Mouse (Mus musculus) thymus, postnatal 36 days (tissue): ENCODE data around the gene Id3.
A peak's percentile ranks its signal among the peaks of the same experiment; 100 is the strongest.

Experiments
- DNase-seq, 2 experiments: peaks; one replicate each; pipeline ENCODE4 v3.0.0; 2022; ENCODE audit warnings: mixed read lengths in 2 of 2

Gene Id3

DNA sequence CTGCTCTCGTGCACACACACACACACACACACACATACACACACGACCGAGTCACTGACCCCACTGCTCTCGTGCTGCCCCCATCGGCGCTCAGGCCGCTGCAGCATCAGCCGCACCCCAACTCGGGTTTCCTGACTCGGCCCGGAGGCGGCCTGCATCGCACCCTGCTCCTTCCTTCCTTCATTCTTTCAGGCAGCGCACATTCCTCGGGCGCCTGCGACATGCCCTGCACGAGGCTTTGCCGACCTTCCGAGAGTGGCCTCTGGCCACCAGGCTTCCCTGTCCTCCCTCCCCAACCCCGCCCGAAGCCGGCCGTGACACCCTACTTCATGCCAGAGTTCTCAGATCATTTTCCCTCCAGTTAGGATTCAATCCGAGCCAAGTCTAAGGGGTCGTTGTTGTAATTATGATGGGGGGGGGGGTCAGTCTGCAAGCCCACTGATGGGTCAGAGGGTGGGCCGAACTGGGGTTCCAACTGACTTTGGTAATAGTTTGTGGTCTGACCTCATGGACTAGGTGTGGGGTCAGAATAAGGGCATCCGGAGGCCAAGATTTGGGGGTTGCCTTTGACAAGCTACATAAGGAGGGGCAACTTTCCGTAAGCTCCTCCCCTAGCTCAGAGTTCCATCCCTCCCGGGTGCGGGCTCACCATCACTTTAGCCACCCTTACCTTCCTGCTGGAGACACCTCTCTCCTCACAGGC, 5.2 kb downstream of the Id3 start:
- peak; percentile 74 to 82 for DNase-seq

DNA sequence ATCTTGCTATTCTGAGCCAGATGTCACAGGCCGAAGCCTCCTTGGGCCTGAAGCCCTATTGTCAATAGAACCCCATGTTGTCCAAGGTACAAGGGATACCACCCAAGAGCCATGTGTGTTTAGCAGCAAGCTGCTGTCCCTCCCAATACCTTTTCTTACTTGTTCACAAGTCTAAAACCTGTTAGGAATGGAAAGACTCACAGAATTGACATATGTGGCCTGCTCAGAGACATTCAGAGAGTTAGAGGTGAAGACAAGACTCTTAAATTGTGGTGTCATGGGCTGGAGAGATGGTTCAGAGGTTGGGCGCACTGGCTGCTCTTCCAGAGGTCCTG, 5.7 kb downstream of the Id3 start:
- no peak for DNase-seq

DNA sequence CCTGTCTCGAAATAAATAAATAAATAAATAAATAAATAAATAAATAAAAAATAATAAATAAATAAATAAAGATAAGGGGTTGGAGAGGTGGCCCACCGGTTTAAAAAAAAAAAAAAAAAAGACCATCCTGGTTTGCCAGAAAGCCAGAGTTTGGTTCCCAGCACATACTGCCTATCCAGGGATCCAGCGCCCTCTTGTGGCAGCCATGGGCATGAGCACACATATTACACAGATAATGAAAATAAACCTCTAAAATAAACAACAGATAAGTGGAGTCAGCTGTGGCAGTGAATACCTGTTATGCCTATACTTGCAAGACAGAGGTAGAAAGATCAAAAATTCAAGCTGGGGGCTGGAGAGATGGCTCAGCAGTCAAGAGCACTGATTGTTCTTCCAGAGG, 6.4 kb downstream of the Id3 start:
- DNase-seq, result peak; percentile 63 to 69

DNA sequence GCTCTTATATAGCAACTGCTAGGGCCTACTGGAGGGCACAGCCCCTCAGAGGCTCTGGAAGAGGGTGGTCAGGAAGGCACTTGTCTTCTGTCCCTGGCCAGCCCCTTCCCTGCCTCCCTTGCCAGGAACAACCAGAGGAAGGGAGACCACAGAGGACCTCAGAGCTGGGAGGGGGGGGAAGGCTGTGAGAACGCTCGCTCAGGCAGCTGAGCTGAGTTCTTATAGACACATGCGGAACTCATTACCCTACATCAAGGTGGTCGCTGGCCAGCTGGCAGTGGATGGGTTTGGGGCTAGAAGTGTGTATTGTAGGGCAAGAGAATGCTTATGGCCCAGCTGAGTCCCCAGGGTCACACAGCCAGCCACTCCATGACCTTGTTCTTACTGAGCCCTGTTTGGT, 7.3 kb downstream of the Id3 start:
- DNase-seq, result peak in 1 of 2 experiments; percentile 36

DNA sequence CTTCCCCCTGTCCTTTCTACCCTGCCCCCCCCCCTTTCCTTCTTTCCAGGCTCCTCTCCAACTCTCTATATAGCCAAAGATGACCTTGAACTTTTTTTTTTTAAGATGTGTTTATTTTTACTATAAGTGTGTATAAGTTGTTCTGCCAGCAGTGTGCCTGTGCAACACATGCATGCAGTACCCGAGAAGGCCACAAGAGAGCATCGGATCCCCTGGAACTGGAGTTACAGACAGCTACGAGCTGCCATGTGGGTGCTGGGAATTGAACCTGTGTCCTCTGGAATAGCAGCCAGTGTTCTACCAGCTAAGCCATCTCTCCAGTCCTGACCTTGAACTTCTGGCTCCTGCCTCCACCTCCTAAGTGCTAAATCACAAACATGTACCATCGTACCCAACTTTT, 9.5 kb downstream of the Id3 start:
- no peak for DNase-seq

DNA sequence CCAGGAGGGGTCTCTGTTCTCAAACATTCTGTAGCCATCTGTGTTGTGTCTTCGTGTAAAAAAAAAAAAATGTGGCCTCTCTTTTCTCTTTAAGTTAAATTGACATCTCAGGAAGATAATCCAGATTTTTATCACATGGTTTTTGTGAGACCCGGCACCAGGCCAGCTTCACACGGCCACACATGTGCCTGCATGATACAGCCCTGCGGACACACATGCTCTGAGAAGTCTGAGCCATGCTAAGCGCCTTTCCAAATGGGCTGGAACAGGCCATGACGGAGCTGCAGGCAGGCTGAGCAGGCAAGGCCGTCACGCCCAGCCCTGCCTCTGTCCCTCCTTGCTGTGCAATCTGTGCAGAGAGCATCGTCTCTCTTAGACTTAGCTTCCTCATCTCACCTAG, 11.2 kb downstream of the Id3 start:
- no peak for DNase-seq

DNA sequence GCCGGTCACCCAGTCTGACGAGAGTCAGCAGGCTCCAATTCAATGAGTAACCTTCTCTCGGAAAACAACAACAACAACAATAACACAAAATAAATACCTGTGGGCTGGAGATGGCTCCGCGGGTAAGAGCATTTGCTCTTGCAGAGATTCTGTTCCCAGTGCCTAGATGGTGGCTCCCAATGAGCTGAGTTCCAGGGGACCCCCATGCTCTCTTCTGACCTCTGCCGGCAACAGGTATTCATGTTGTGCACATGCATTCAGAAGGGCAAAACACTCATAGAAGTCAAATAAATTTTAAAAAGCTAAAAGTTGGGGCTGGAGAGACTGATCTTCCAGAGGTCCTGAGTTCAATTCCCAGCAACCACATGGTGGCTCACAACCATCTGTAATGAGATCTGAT, 15.2 kb downstream of the Id3 start:
- DNase-seq, result peak; percentile 52 to 55

DNA sequence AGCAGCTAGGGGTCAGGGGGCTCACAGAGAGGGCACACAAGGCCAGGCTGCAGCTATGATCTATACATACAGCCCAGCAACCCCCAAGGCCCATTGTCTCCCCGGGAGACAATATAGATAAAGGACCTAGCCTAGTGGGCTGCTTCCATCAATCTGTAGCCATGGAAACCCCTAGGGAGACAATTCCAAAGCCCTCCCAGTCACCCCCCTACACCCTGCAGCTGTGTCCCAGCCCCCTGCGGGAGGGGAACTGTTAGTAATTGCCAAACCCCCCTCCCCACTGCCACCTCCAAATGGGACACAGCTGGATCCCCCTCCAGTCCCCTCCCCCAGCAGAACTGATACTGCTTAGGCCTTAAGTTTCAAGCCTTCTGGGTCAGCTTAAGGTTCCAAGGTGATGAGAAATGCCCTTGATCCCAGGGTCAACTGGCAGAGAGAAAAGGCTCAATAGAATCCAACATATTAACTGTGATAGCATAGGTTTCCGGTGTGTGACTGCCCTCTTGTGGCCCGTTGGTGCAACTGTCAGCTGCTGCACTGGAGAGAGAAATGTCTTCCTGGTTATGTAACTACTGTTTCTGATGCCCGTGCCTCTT, 16.6 kb downstream of the Id3 start:
- peak; percentile 72 to 73 for DNase-seq

DNA sequence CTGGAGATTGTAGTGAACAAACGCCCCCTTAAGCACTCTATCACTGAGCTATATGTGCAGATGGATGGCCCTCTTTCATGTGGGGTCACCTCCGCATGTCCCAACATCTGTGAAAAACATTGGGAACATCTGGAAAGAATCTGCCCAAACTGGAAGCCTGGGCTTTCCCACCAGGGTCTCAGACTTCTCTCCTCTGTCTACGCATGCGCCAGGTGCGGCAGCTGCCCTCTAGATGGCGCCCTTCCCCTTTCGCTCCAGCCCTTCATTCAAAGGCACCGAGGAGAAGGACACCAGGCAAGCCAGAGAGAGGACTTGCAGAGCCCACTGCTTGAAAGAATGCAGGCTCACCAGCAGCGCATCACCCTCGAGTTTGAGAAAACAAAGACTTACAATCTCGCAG, 20.2 kb downstream of the Id3 start:
- peak; percentile 89 to 92 for DNase-seq

DNA sequence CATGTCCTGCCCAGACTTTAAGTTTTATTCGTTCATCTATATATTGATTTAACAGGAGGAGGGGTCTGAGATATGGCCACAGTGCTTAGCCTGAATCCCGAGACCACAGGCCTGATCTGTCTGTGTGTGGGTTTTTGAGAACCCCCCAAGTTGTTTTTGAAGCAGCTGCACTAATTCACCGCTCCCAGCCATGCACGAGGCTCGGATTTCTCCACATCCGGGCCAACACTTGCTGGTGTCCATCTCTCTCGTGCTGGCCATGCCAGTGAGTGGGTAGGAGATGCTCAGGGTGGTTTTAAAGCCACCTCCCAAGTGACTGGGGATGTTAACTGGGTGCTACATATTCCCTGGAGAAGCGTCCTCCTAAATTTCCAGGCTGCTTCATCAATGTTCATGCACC, 21.7 kb downstream of the Id3 start:
- DNase-seq, result no peak

DNA sequence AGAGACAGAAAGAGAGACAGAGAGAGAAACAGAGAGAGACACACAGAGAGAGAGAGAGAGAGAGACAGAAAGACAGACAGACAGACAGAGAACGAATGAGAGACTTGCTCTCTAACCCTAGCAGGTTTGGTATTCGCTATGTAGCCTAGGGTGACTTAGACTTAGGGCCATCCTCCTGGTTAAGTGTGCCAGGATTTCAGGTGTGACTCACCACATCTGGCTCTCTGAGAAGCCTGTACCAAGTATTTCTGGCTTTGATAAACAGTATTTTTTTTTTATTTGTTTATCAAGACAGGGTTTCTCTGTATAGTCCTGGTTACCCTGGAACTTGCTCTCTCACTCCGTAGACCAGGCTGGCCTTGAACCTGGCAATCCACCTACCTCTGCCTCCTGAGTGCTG, 24.4 kb downstream of the Id3 start:
- DNase-seq, result no peak

DNA sequence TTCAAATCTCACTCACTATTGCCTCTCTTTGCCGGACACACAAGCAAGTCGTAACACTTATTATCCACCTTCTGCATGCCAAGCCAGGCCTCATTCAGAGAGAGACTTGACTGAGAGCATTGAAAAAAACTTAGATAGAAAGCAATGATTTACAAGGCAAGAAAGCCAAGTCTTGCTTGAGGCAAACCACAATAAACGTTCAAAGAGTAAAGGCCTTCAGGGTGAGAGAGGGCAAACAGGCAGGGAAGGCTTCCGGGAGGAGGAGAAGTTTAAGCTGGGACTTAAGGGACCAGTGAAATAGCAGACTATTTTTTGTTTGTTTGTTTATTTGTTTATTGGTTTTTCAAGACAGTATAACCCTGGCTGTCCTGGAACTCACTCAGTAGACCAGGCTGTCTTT, 27.1 kb downstream of the Id3 start:
- DNase-seq, result no peak

DNA sequence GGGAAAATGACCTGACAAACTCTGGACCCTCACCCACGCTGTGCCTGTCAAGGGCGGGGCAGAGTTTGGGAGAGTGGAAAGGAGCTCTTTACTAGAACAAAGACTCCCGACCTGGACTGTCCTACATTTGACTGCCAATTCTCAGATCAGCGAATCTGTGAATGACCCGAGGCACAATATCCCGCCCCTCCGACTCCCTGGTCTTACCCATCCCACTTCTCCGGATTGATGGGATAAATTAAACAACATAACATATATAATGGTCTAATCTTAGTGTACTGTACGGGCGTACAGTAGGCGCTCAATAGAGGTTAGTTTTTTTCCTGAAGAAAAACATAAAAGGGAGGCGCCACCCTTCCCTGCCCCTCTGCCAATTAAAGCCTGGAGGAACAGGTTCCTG, 28.2 kb downstream of the Id3 start:
- DNase-seq, result no peak

DNA sequence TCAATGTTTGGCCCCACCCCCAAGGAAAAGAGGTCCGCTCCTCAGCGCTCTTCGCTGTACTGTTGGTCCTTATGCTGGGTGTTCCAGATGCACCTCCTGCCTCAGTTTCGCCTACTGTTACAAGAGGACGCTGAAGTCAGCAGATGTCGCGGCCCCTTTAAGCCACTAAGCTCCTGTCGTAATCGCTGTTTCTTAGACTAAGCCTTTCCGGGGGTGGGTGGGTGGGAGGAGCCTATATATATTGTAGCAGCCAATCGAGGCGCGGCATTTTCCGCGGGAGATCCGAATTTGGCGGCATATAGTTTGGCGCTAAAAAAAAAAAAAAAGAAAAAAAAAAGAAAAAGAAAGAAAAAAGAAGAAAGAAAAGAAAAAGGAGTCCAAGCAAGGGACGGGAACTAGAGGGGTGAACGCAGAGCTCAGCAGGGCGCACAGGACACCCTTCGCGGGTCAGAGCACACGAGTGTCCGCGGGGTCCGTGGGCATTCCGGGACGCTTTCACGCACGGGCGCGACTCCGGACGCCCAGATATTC, 28.8 kb downstream of the Id3 start, which contains the start of gene E2f2:
TSS of gene E2f2 (plus strand) at position 384 of the 531 bp plus-strand sequence.
- peak; percentile 70 to 79 for DNase-seq

DNA sequence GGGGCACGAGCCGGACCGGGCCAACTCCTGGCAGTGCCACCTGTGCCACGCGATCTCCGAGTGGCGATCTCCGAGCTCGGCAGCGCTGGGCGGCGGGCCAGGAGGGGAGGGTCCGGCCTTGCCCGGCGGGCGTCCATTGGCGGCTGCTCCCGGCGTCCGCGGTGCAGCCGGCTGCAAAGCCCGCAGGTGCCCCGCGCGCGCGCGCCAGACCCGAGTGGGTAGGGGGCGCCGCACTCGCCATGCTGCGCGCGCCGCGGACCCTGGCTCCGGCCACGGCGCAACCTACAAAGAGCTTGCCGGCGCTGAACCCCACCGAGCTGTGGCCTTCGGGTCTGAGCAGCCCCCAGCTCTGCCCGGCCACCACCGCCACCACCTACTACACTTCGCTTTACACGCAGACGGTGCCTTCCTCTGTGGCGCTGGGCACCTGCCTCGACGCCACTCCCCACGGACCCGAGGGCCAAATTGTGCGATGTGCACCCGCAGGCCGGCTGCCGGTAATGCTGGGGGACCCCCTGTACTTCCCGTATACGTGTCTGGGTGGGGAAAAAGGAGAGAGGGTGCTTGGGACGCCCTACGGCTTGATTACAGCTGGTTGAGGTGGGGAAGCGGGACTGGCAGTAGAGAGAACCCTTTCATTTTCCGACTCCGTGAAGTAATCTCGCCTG, 29.4 kb downstream of the Id3 start:
- DNase-seq, result peak; percentile 62 to 69

DNA sequence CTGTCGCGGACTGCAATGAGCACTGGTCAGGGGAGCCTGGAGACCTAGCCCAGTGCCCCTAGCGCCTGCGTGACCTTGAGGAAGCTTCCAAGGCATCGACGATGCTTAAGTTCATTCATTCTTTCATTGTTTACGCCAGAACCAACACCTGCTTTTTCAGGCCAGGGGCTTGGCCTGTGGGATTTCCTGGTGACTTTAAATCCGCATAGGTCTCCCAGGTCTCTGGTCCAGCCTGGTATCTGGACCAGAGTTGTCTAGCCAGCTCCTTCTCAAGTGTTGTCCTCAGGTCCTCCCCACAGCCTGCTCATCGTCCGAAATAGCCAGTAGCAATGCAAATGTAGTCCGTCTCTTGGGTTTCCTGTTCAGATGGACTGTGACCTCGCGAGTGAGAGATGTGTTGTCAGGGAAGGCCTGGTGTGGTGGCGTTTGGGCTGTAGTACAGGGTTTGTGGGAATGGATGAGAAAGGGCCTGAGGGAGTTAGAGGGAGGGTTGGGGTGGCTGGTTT, 30.0 kb downstream of the Id3 start:
- no peak for DNase-seq

DNA sequence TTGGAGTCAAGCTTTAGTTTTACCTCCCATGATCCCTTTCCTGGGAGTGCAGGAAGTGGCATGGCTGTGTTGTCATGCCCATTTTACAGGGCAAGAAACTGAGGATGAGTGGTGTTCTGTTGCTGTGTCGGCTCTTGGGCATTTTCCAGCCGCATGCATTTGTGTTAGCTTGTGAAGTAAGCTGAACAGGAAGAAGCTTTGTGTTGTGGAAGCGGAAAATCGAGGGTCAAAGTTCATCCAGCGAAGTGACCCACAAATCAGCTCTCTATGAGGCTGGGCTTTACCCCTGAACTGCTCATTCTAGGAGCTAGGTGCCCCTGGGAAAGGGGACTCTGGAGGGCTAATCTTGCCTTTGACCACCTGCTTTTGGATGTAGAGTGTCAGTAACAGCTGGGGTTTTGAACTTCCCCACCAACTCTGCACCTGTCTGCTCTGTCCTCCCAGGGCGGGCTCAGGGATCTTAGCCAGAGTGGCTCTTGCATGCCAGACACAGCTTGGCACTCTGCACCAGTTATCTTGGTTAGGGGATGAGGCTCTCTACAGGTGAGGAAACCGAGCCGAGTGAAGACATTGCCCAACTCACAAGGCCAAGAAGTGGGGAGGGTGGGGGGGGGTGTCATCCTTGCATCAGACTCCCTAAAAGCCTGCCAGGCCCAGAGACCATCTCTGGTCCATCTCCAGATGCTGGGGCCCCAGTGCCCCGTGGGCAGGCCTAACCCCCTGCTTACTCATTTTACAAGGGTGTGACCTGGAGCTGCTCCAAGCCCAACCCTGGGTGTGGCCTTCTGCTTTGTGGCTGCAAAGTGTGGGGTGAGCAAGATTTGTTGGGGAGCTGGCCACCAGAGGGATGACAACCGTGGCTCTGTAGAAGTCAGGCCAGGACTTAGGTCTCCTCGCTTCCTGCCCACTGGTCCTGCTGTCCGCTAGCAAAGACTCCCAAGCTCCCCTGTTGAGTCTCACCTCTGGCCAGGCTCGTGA, 31.2 kb downstream of the Id3 start:
- DNase-seq, result peak; percentile 60 to 67

DNA sequence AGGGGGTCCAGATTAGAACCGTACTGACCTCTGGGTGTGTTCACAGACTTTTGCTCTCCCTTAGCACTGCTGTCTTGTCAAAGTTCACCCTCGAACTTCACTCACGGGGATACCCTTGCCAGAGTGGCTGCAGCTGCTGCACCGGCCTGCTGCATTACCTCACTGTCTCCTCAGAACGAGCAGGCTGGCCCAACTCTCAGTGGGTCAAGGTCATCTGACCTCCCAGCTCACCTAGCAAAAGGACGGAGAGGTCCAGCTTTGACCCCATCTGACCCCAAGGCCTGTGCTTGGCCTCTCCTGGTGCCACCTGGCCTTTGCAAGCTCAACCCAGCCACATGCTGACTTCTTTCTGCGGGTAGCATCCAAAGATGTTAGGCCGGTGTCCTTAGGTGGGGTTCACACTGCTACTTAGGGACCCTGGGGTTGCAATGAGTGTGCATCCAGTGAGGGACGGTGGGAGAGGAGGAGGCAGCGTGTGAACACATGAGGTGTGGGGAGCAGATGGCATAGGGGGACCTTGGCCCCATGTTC, 32.8 kb downstream of the Id3 start:
- peak in 1 of 2 experiments; percentile 43 for DNase-seq

DNA sequence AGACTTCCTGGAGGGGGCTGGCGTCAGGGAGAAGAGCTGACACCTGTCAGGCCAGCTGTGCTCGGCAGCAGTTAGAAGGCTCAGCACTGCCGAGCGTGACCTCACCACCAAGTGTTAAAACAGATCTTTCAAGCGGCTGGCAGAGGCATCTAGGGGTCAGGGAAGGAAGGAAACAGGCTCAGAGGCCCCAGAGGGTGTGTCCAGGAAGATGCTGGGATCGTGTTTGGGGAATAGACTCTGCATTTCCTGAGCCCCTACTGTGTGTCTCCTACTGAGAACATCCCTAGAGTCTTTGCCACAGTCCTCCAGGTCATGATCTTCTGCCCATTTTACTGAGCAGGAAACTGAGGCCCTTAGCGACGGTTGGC, 33.9 kb downstream of the Id3 start:
- peak; percentile 73 to 85 for DNase-seq

DNA sequence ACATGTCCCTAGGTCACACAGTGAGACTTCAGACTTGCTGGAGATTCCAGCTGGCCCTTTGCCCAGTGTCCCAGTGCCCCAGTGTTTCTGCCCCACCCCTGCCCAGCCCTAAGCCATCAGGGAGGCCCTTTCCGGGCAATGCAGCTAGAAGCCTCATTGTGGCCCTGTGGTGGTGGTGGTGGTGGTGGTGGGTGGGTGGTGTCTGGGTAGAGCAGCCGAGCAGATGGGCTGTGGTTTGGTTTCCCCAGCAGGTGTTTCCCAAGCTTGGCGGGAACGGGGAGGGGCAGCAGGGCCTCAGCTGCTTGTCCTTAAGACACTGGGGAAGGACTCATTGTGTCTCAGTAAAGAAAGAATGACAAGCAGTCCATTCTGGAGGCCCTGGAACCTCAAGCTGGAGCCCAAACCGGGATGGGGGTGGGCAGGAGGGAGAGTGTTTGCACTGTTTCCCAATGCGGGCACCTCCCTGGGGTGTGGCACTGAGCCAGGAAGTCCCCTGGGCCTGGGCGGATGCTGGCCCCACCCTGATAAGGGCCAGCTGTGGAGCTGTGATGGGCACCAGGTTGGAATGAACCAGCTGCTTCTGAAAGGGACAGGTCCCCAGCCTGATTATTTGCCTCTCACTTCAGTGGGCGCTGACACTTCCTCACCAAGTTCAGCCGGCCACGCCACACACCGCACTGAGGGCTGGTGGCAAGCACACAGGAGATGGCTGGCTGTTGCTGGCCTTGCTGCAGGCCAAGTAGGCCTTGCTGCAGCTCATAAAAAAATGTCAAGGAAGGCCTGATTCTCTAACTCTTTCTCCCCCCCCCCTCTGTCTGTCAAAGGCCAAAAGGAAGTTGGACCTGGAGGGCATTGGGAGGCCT, 34.5 kb downstream of the Id3 start:
- DNase-seq, result peak; percentile 86 to 91

DNA sequence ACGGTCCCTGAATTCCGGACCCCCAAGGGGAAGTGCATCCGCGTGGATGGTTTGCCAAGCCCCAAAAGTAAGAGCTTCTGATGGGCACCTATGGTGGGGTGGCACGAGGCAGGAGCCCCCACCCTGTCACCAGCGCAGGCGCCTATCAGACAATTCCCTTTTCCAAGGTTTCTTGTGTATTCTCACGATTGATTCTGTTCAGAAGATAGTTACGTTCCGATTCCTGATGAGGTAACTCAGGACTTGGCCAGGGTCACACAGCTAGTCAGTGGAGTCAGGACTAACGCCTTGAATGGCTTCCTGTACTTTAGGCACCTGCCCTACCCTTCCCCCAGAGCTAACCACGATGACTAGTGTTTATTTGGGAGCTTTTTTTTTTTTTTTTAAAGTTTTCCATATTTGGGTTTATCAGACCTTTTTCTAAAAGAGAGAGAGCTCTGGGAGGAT, 35.2 kb downstream of the Id3 start:
- peak; percentile 62 for DNase-seq
